Mouse (Mus musculus) lung, postnatal 14 days (tissue): ENCODE measurements at regions not wholly inside any gene's neighbourhood (a gene's known extent, or its start where the extent isn't known, plus 50 kb on each side); places are given as distances from the start of the nearest gene placed in this dataset.

Source experiments
- DNase-seq: peaks from one replicate; pipeline ENCODE4 v3.0.0; 2021

GRCm38 (mm10) chr9:102782926-102783850, 51.5 kb upstream of the Ryk start:
- DNase-seq, result no peak

- DNase-seq, result peak; percentile 93
These were observed 50.2 kb upstream of the Ryk start for GRCm38 (mm10) chr9:102784329-102785026.
